Mouse (Mus musculus) midbrain, embryonic 16.5 days (tissue): ENCODE measurements around the gene Arl13b. TPM values are rescaled to one million over a fixed set of nuclear protein-coding genes. Genes with fewer than 3 reads are reported as not detected.

Experiments used
- ATAC-seq: fragments of 200-750 bp; cut with Nextera tagmentation; 2 replicates; pipeline ENCODE4 v1.8.0; 2017; ENCODE audit warnings: moderate TSS enrichment
- H3K27ac ChIP-seq: fragments of 300-500 bp; sonication (generic); 2 replicates; pipeline ENCODE4 v1.5.1; 2014; ENCODE audit warnings: mild to moderate bottlenecking, low read length, mixed read lengths
- H3K27me3 ChIP-seq: fragments of 300-500 bp; sonication (generic); 2 replicates; pipeline ENCODE4 v1.6.1; 2014; ENCODE audit warnings: low read depth, low read length, mixed read lengths; ENCODE audit not compliant: control insufficient read depth, insufficient read depth
- H3K36me3 ChIP-seq: fragments of 300-500 bp; sonication (generic); 2 replicates; pipeline ENCODE4 v1.6.1; 2014; ENCODE audit warnings: mild to moderate bottlenecking, low read length, moderate library complexity, mixed read lengths; ENCODE audit not compliant: control insufficient read depth, insufficient read depth
- H3K4me1 ChIP-seq: fragments of 300-500 bp; sonication (generic); 2 replicates; pipeline ENCODE4 v1.6.1; 2014; ENCODE audit warnings: mild to moderate bottlenecking, low read length, mixed read lengths; ENCODE audit not compliant: control insufficient read depth, insufficient read depth
- H3K4me2 ChIP-seq: fragments of 300-500 bp; sonication (generic); 2 replicates; pipeline ENCODE4 v1.6.1; 2014; ENCODE audit warnings: mild to moderate bottlenecking, low read length, mixed read lengths
- H3K4me3 ChIP-seq: fragments of 300-500 bp; sonication (generic); 2 replicates; pipeline ENCODE4 v1.5.1; 2014; ENCODE audit warnings: low read depth, mild to moderate bottlenecking, low read length, moderate library complexity, mixed read lengths
- H3K9ac ChIP-seq: fragments of 300-500 bp; sonication (generic); 2 replicates; pipeline ENCODE4 v1.6.1; 2014; ENCODE audit warnings: low read depth, low read length, mixed read lengths
- H3K9me3 ChIP-seq: fragments of 300-500 bp; sonication (generic); replicated peaks from 2 replicates; pipeline ENCODE4 v1.6.1; 2014; ENCODE audit warnings: mild to moderate bottlenecking, low read length, mixed read lengths; ENCODE audit not compliant: control insufficient read depth, poor library complexity, severe bottlenecking
- WGBS: fragments of 180-500 bp; shearing (Covaris S2); extraction: QIAGEN DNeasy Blood & Tissue Kit; methylation state at CpG from one replicate; pipeline ENCODE4 v1.1.7; 2014; 5-methylcytosine and 5-hydroxymethylcytosine counted together
- polyA plus RNA-seq: library from polyadenylated mRNA; unstranded; fragments of >200 nt; fragmentation: Nextera tagmentation; extraction: Ambion mirVana; gene quantifications from 2 replicates; pipeline ENCODE4 v1.2.1, GENCODE M21; 2015

Arl13b gene
- polyA plus RNA-seq, 1 experiment from 2014 or later, result 13.7 TPM

DNA sequence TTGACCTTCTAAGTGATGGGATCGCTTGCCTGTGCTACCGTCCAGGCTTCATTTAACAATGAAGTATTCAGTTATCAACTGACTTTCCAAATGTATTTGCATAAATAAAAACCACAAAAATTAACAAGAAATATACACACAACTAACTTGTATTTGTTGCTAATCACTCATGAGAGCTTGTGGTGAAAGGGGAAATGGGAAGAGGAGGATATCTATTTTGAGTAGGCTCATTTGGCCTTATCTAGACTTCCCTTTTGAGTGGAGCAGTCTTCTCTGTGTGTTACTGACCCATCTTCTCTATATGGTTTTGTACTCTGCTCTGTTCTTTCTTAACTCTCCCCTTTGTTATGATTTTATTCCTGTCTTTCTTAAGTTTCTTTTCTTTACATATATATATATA, 9.4 kb upstream of the Arl13b start:
- WGBS, result 96% methylated on average over 2 of the region's 2 CpGs
- Histone ChIP-seq H3K4me1 (0 out of 2 replicates have a peak, but pooled peaks cover 6% of the 10 kb centered on the region), H3K27ac (no peak overlapping the region), H3K9me3 (no peaks in the 10 kb centered on the region), H3K27me3 (no peaks in the 10 kb centered on the region), H3K36me3 (no peaks in the 10 kb centered on the region), H3K9ac (no peak overlapping the region), H3K4me3 (no peak overlapping the region), H3K4me2 (no peak overlapping the region)
- ATAC-seq, result no peak

DNA sequence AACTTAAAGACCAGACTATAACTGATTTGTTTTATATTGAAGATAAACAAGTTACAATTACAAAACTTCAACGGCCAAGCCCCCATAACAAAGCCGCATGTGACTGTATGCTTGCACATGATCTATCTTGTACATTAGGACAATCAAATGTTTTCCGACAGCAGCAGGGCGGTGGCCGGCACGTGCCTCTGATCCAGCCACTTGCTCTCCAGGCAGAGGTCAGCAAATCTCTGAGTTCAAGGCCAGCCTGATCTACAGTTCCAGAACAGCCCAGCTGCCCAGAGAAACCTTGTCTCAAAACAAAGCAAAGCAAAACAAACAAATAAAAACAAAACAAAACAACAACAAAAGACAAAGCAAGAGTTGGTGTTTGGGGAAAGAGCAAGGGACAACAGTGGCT, 8.5 kb upstream of the Arl13b start:
- H3K4me1 ChIP-seq, result 0 out of 2 replicates have a peak, but pooled peaks cover 6% of the 10 kb centered on the region
- no peaks in the 10 kb centered on the region for H3K36me3 ChIP-seq
- no peak overlapping the region for H3K4me2 ChIP-seq
- 75% methylated on average over 6 of the region's 6 CpGs for WGBS
- H3K27me3 ChIP-seq, result no peaks in the 10 kb centered on the region
- H3K9ac ChIP-seq, result no peak overlapping the region
- H3K4me3 ChIP-seq, result no peak overlapping the region
- no peak overlapping the region for H3K27ac ChIP-seq
- no peaks in the 10 kb centered on the region for H3K9me3 ChIP-seq
- ATAC-seq, result no peak

DNA sequence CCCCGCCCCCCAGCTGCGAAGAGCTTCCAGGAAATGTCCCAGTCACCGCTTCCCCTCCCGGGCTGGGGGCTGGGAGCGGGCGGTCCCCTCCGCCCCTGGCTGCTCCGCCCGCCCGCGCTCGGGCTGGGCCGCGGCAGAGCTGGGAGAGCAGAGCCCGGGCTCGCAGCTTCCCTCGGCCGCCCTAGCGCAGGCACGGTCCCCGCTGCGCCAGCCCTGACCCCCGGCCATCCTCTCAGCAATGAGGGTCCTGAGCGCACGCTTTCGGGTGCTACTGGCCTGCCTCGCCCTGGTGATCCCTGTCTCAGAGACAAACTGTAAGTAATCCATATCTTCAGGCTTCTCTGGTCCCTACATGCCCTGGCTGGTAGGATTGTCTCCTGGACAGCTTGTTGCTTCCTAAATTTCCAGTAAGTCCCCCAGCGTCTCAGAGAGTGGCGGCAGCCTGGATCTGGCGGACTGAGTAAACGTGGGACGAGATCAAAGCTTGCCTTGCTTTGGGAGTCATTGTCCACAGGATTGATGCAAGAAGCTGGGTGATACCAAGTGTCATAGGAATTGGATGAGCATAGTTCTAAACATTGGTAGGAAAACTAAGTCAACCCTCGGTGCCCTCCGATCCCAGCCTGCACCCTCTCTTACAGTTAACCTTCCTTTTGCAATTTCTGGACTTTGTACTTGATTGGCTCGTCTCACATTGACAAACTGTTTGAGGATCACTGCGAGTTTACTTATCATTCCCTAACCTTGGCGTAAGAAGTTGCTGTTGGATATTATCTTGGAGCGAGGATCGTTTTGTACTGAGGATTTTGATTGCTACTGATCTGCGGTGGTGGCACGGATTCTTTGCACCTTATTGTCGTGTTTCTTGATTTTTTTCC, 7.6 kb upstream of the Arl13b start, which contains the start of gene Pros1:
Gene Pros1, plus strand, starts transcription at position 117 of the 878 bp plus-strand sequence.
- Histone ChIP-seq H3K4me2 (peak within 1 kb of the TSS; percentile 94), H3K9ac (peak within 1 kb of the TSS; percentile 80), H3K4me1 (0 out of 2 replicates have a peak, but pooled peaks cover 6% of the 10 kb centered on the region), H3K36me3 (no peaks in the 10 kb centered on the region), H3K27me3 (no peaks in the 10 kb centered on the region), H3K4me3 (peak within 1 kb of the TSS; percentile 64), H3K27ac (no peak within 1 kb of the TSS), H3K9me3 (no peaks in the 10 kb centered on the region)
- peak; percentile 96 for ATAC-seq
- WGBS, result 3% methylated on average over 28 of the region's 42 CpGs

DNA sequence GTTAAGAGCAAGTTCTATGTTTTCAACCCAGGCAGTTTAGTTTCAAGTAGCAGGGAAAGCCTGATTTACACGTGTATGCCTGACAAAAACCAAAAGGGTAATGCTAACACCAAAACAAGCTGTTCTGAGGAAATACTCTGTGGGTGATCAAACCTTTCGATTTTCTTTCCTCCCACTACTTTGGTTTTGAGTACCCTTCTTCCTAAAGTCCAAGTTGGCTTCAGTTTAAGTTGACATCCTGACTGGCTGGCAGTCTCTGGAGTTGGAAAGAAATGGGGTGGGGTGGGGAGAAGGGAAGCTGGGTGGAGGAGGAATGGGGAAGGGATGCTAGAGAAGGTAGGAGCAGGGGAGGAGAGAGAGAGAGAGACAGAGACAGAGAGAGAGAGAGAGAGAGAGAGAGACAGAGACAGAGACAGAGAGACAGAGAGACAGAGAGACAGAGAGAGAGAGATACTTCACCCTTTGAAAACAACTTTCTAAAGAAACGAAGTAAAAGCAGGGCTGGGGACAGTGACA, 6.8 kb upstream of the Arl13b start:
- Histone ChIP-seq H3K9ac (peak overlapping the region; percentile 80), H3K9me3 (no peaks in the 10 kb centered on the region), H3K27ac (no peak overlapping the region), H3K4me3 (peak overlapping the region; percentile 64), H3K27me3 (no peaks in the 10 kb centered on the region), H3K4me2 (peak overlapping the region; percentile 94), H3K36me3 (no peaks in the 10 kb centered on the region), H3K4me1 (0 out of 2 replicates have a peak, but pooled peaks cover 6% of the 10 kb centered on the region)
- peak; percentile 53; the same call in 1 of the 2 replicates for ATAC-seq
- 23% methylated on average over 2 of the region's 3 CpGs for WGBS

DNA sequence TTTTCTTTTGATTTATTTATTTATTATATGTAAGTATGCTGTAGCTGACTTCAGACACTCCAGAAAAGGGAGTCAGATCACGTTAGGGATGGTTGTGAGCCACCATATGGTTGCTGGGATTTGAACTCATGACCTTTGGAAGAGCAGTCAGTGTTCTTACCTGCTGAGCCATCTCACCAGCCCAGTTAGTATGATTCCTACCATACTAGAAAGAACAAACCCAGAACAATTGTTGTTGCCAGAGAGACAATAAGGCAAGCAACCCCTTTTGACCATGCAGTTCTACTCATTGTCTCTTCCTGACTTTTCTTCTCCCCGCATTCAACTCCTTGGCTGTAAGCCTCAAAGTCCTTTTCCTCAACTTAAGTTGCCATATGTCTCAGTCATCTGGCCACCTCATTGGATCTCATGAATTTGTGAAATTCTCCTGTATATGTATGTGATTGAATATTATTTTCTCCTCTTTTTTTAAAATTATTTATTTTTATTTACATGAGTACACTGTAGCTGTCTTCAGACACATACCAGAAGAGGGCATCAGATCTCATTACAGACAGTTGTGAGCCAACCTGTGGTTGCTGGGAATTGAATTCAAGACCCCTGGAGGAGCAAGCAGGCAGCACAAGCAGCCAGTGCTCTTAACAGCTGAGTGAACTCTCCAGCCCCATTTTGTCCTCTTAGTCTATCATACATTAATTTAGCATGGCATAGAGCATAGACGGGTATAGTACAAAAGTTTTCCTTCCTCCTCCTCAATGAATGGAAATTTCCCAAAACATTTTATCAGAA, 5.8 kb upstream of the Arl13b start:
- Histone ChIP-seq H3K4me1 (0 out of 2 replicates have a peak, but pooled peaks cover 6% of the 10 kb centered on the region), H3K4me2 (no peak overlapping the region), H3K36me3 (no peaks in the 10 kb centered on the region), H3K27me3 (no peaks in the 10 kb centered on the region), H3K9ac (no peak overlapping the region), H3K27ac (no peak overlapping the region), H3K9me3 (no peaks in the 10 kb centered on the region), H3K4me3 (no peak overlapping the region)
- ATAC-seq, result no peak
- 82% methylated on average over 3 of the region's 3 CpGs for WGBS

DNA sequence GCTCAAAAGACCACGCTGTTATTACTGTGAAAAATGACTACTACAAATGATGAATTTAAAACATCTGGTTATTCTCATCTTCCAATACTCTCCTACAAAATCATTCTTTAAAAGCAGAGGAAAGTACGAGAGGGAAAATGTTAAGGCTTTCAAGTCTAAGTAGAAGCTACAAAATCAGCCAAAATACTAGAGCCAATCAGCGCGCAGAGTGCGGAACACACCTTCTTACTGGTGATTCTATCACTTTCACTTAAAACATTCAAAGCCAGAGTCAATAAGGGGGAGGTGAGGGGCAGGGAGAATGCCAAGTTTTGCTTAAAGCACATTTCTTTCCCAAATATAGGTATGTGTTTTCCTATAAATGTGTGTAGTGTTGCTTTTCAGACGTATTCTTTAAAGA, 1.5 kb downstream of the Arl13b start:
- H3K27me3 ChIP-seq, result no peaks in the 10 kb centered on the region

DNA sequence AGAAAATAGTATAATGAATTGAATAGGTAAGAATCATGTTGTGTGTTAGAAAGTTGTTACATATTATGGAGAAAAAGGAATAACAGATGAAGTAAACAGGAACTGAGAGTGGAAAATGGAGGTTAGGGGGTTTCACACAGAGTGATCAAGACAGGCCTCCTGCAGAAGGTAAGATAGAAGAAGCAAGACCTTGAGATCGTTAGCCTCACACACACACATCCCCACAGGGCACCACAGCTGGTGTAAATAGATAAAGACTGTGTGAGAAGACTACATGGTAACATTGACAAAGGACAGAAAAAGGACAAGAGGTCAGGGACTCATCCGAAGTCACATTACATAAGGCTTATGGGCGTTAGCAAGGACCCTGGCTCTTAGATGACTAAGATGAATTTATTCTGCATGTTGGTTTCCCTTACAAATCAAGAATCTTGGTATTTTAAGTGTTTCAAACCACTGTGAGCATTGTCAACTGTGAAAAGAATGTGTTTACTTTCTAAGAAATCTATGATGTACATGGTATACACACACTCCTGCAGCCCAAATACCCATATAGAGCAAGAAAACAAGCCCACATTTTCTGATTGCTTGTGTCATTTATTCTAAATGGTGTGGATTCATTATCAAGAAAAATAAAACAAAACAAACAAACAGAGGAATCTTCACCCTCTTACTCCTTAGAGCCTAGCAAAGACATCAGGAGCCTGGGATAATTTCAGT, 12.7 kb downstream of the Arl13b start:
- H3K9ac ChIP-seq, result no peak overlapping the region
- WGBS, result 65% methylated on average over 3 of the region's 3 CpGs
- H3K4me3 ChIP-seq, result no peak overlapping the region
- H3K4me1 ChIP-seq, result no peaks in the 10 kb centered on the region
- H3K9me3 ChIP-seq, result no peaks in the 10 kb centered on the region
- no peak overlapping the region for H3K27ac ChIP-seq
- ATAC-seq, result no peak
- H3K4me2 ChIP-seq, result no peak overlapping the region
- no peaks in the 10 kb centered on the region for H3K36me3 ChIP-seq
- H3K27me3 ChIP-seq, result no peaks in the 10 kb centered on the region

More for the DNA sequence above, 1.5 kb downstream of the Arl13b start:
- no peak overlapping the region for H3K4me3 ChIP-seq
- no peak for ATAC-seq
- H3K36me3 ChIP-seq, result no peaks in the 10 kb centered on the region
- no peaks in the 10 kb centered on the region for H3K9me3 ChIP-seq
- 90% methylated on average over 6 of the region's 6 CpGs for WGBS
- peaks cover 19% of the 10 kb centered on the region for H3K4me1 ChIP-seq
- H3K4me2 ChIP-seq, result peak overlapping the region; percentile 83
- no peak overlapping the region for H3K27ac ChIP-seq
- no peak overlapping the region for H3K9ac ChIP-seq

DNA sequence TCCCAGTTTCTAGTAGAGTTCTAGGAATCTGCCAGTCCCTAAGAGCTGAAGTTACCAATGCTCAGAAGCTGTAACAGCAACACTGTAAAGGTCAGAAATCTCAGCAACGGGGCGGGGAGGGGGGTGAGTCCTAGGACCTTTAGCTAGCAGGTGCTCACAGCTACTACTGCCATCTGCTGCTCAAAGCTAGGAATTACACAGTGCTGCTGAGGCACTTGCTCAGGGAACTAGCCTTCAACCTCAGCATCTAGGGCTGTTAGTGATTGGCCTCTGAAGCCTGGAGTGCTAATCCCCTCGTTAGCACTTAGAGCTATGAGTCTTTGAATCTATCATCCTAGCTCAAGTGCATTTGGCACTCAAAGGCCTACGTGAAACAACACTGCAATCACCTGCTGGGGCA, 14.4 kb downstream of the Arl13b start:
- no peaks in the 10 kb centered on the region for H3K4me1 ChIP-seq
- no peak overlapping the region for H3K4me2 ChIP-seq
- H3K4me3 ChIP-seq, result no peak overlapping the region
- 0 out of 2 replicates have a peak, but pooled peaks have one; percentile 14 for ATAC-seq
- H3K27ac ChIP-seq, result no peak overlapping the region
- WGBS, result 9% methylated on average over 4 of the region's 4 CpGs
- H3K36me3 ChIP-seq, result no peaks in the 10 kb centered on the region
- no peaks in the 10 kb centered on the region for H3K27me3 ChIP-seq
- no peaks in the 10 kb centered on the region for H3K9me3 ChIP-seq
- no peak overlapping the region for H3K9ac ChIP-seq
